Mouse (Mus musculus) heart, adult 8-10 months (tissue): ENCODE data around the gene Methig1. TPM values are rescaled to one million over a fixed set of nuclear protein-coding genes. Genes with fewer than 3 reads are reported as not detected.
"Not testable (repeated sequence)": the region's sequence is repeated elsewhere in the genome, so short reads cannot be mapped to it uniquely, and the experiment has no call there.

Source experiments
- DNase-seq: peaks from one replicate; pipeline ENCODE4 v3.0.0; 2022; ENCODE audit warnings: low spot score
- total RNA-seq, 4 experiments: library from RNA; stranded (reverse); gene quantifications; 2 replicates each; pipeline ENCODE4 v1.2.4; 2022

The Methig1 gene
- total RNA-seq, 4 experiments from 2014 or later, result 0.66 TPM; not detected in 3

DNA sequence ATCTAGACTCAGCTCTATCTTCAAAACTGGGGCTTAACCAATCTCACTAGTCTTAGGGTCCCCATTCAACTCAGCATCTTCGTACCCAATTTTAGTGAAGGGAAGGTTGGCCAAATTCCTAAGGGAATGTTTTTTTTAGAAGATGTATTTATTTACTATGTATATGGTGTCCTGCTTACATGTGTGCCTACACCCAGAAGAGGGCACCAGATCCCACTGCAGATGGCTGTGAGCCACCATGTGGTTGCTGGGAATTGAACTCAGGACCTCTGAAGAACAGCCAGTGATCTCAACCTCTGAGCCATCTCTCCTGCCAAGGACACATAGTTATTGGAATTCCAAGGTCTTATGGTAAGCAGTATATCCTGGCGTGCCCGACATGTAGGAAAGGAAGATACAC, 42.6 kb downstream of the Methig1 start:
- DNase-seq, result no peak

DNA sequence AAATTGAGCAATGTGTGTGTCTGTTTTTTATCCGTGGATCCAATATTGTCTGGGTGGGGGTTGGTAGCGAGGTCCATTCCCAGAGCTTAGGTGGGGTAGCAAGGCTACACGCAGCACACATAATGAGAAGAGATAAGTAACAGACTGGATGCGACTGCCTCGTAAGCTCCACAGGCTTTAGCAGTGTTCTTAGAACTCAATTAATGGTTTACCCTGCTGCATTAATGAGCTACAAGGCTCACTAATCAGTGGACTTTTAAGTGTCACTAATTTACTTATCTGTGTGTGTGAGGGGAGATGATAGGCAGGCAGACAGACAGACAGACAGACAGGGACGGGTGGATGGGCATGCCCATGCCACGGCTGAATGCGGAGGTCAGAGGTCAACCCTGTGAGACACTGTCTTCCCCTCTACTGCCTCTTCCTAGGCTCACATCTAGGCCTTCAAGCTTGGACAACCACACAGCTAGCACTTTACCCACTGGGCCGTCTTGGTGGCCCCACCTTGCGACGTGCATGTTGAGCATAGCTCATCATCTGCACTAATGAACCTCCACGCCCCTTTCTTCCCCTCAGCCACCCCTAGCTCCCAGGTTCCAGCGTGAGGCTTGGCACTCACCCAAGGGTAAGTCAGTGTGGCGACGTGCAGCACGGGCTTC, 47.8 kb downstream of the Methig1 start:
- DNase-seq, result no peak

GRCm38 (mm10) chr15:100401811-100402210, 48.9 kb downstream of the Methig1 start:
- no peak for DNase-seq

DNA sequence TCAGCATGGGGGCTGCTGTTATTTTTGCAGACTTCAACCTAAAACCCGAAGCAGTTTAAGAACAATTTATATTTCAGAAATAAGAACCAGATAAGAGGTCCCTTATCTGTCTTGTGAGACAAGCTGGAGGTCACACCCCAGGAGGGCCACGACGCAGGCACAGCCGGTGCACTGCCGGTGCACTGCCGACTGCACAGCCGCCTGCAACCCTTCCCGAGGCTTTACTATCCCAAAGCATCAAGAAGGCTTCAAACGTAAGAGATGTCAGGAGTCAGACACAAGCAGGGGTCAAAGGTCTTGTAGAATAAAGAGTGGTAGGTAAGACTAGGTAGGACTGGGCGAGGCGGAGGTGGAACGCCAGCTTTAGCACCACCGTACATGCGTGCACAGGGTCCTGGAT, 49.4 kb downstream of the Methig1 start:
- no peak for DNase-seq

GRCm38 (mm10) chr15:100402798-100403197, 49.8 kb downstream of the Methig1 start:
- no peak for DNase-seq

DNA sequence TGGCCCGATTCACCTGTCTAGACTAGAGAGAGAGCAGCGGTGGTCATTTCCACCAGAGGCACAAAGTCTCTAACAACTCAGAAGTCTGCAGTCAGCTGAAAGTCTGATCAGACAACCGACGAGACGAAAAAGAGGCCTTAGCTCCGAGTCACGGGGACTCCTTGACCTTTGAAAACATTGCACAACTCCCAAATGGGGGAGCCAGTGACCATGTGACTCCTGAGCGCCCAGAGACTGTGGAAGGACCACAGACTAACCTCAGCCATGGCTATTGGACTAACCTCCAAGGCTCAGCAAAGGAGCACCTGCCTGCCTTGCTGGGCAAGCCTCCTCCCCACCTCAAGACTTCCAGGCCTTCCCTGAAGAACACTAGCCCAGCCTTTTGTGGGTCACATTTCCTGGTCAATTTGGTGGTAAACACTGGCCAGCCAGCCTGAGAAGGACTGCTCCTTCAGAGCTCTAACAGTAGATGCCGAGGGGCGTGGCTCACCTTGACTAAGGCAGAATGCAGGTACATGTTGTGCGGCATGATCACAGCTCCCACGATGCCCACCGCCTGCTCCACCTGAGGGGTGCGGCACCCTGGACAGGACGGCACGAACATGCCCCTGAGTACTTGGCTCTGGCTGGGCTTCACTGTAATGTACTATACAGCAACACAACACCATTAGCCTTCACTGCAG, 50.5 kb downstream of the Methig1 start:
- DNase-seq, result no peak

DNA sequence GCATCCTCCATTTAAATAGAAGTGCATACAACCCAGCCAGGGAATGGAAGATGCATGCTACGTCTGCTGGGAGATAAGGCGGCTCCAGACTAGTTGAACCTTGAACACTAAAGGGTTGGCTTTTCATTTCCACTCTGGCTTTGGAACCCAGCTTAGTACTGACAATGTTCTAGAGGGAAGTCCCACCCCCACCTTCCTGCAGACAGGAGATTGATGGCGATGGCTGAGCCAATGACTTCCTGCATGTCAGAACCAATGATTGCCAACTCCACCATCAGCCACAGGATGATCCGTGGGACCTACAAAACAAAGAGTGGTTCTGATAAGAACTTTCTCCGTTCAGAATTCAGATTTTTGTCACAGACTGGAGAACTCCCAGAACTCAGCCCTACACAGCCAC, 53.1 kb downstream of the Methig1 start:
- DNase-seq, result no peak

DNA sequence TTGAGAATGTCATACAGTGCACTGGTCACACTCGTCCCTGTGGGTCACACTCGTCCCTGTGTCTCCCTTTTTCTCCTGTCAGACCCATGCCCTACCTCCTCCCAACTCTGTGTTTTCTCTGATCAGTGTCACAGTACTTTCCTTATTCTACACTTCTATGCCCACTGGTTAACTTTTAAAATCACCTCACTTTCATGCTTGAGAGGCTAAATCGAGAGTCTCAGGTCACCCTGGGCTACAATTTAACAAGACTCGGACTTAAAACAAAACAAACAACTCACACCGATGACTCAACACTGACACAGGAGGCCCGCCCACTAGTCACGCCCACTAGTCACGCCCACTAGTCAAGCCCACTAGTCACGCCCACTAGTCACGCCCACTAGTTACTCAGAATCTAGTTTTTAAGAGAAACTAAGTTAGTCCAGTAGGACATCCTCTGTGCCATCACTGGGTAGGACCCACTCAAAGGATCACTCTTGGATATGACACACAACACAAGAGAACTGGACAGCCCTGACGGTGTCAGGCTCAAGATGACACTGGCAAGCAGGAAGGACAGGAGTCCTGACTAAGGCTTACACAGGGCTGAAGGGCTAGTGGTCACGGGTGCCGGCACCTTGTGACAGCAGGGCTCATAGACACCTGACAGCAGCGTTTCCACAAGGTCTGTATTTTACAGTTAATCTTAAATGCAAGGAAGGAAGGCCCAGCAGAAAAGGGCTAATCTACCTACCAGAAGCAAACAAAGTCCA, 58.1 kb downstream of the Methig1 start:
- DNase-seq, result no peak

GRCm38 (mm10) chr15:100411731-100412130, 58.8 kb downstream of the Methig1 start:
- DNase-seq, result no peak

DNA sequence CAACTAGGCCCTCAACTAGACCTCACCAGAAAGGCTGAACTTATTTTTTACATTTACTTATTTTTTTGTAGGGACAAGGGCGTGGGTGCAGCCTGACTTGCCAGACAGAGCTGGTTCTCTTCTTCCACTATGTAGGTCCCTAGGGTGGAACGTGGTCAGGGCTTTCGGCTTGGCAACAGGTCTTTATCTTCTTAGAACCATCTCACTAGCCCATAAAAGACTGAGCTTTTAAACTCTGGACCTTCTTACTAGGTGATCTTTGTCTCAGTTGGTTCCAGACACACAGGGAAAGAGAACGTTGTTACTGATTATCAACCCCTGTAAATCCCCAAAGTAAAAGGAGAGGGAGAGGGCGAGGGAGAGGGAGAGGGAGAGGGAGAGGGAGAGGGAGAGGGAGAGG, 60.4 kb downstream of the Methig1 start:
- no peak for DNase-seq

DNA sequence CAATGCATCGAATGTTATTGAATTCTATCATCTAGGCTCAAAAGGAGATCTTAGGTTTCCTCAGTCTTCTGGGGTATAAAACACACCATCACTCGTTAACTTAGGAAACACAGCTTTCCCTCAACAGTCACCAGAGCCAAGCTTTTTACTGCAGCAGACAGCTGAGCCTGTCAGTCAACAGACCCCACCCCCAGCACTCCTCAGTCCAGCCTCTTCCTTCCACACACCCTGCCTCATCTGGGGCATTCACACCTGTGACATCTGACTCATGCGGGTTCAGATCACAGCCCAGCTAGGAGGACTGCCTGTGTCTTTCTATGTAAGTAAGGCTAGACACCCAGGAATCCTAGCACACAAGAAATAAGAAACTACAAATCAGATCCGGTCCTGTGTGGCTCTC, 61.1 kb downstream of the Methig1 start:
- no peak for DNase-seq

DNA sequence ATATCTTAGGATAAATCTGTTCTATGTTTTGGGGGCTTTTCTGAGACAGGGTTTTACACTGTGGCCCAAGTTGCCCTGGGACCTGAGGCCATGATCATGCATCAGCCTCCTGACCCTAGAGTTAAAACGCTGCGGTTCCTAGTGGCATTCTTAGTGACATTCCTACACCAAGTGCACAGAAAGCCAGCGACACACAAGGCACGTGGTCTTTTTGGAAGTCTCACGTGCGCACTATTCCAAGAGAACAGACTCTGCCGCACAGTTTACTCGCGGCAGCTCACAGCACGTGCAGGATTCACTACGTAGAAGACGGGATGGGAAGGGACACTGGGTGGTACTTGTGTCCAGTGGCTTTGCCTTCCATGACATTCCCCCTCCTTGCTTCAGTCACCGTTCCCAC, 62.0 kb downstream of the Methig1 start:
- no peak for DNase-seq

GRCm38 (mm10) chr15:100415684-100416083, 62.7 kb downstream of the Methig1 start:
- no peak for DNase-seq

GRCm38 (mm10) chr15:100417854-100418450, 65.0 kb downstream of the Methig1 start:
- DNase-seq, result no peak

DNA sequence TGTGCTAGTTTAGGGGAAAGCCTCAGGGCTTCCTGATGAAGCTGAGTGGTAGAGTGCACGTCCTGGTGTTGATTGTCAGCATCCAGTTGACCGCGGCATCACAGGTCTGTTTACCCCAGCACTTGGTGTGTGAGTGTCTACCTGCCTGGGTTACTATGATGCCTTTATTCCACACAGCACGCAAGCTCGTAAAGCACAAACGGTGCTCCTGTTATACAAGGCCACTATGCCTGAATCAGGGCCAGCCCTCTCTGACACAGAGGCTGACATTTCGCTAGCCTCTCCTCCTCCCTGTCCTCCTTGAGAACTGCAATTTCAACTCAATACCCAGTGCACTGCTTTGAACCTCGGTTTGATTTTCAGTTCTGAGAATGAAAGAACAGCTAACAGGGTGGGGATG, 66.4 kb downstream of the Methig1 start:
- no peak for DNase-seq

- no peak for DNase-seq
These were observed 67.2 kb downstream of the Methig1 start for GRCm38 (mm10) chr15:100419901-100420745.

- peak; percentile 62 for DNase-seq
These were observed 68.3 kb downstream of the Methig1 start for GRCm38 (mm10) chr15:100421059-100421757.

DNA sequence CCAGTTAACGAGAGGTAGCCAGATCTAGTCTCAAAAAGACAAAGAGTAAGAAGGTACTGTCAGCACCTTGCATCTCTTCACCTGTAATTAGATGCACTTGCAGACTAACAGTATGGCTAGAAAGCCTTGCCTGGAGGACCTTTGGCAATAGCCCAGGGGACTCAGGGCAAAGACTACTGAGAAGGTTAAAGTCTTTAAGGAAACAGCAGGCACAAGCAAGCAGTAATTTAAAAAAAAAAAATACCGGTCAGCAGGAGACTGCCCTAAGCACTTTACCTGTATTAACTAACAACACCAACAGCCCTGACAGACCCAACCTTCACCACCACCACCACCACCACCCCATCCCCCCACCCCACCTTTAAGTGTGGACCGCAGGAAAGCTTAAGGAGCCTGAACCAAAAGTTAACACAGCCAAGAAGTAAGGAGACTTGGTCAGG, 68.8 kb downstream of the Methig1 start, which contains the start of gene Gm5475:
Gene Gm5475, plus strand, starts transcription at position 390 of the 440 bp plus-strand sequence.
- not testable (repeated sequence) for DNase-seq

DNA sequence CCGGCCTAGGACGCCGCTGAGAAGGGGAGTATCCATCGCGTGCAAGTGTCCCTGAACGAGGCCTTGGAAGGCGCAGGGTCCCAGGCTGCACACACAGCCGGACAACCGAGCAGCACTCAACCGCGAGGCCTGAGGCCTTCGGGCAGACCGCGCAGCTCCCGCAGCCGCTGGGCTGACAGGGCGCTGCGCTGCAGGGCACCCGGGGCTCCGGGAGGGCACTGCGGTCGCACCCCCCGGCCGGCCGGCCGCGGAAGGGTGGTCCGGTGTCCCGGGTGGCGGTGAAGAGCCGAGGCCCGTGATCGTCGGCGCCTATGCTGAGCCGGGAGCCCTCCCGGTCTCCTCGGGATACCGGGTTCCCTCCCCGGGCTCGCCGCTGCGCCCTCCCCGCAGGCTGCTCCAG, 69.5 kb downstream of the Methig1 start:
- no peak for DNase-seq
